Mouse (Mus musculus) macrophage (primary cell): Measurements from ENCODE around the gene Med13l. TPM values are rescaled to one million over a fixed set of nuclear protein-coding genes. Genes with fewer than 3 reads are reported as not detected.

Source experiments
- H3K27ac ChIP-seq: fragments of 350-480 bp; formaldehyde crosslinking; 2 replicates; pipeline ENCODE4 v1.9.0; 2021
- H3K36me3 ChIP-seq: fragments of 350-480 bp; formaldehyde crosslinking; 2 replicates; pipeline ENCODE4 v1.9.0; 2021; ENCODE audit errors: inconsistent target
- H3K4me3 ChIP-seq: fragments of 350-480 bp; formaldehyde crosslinking; 2 replicates; pipeline ENCODE4 v1.9.0; 2021; ENCODE audit errors: inconsistent target
- H3K79me2 ChIP-seq: fragments of 350-480 bp; formaldehyde crosslinking; 2 replicates; pipeline ENCODE4 v1.9.0; 2021; ENCODE audit errors: inconsistent target
- WGBS: methylation state at CpG from one replicate; pipeline ENCODE4 v1.1.7; 2026; ENCODE audit warnings: inconsistent platforms; ENCODE audit not compliant: missing documents; 5-methylcytosine and 5-hydroxymethylcytosine counted together
- polyA plus RNA-seq: library from polyadenylated mRNA; stranded (reverse); fragments of 250-400 nt; gene quantifications from 3 replicates; pipeline ENCODE4 v1.2.4, GENCODE M21; 2018; ENCODE audit warnings: inconsistent platforms

The Med13l gene
- polyA plus RNA-seq, 1 experiment from 2014 or later, result 10.0 TPM

DNA sequence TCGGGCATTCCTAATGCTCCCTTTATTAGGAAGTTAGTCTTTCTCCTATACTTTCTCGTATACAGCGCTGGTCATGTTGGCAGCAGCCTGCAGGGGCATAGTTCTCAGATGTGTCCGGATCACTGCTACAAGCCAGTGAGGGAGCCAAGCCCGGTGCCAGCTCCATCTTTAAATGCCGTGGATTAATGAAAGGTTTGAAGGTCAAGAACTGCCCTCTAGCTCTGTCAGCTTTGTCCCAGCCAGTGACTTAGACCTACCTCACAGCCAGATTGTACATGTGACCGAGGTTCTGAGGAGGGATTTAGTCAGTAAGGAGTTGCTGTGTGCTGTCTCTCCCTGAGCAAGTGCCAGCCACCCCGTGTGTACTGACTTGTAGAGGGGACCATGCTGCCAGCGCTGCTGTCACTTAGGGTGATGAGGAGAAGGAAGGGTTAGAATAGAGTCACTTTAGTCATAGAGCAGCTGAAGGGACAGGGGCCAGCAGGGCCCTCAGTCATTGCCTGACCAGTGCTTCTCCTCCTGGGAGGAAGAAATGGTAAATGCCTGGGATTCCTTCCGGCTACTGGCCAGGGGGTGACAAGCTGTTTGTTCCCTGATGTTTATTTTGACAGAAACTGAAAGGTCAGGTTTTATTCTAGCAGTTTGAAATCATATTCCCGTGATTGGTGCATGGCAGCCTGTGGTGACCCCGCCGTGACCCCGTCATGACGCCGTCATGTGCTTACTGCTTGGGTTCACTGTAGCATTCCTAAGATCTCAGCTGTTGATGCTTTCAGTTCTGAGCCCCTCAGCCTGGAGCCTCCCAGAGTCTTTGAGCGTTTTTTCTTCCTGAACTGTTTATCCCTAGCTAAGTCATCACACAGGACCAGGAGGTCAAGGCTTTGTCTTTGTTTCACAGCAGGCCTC, 197.2 kb downstream of the Med13l start:
- Histone ChIP-seq H3K4me3 (no peak overlapping the region), H3K36me3 (peaks cover 99% of the 10 kb centered on the region), H3K79me2 (no peaks in the 10 kb centered on the region), H3K27ac (no peak overlapping the region)
- 91% methylated on average over 17 of the region's 17 CpGs for WGBS

DNA sequence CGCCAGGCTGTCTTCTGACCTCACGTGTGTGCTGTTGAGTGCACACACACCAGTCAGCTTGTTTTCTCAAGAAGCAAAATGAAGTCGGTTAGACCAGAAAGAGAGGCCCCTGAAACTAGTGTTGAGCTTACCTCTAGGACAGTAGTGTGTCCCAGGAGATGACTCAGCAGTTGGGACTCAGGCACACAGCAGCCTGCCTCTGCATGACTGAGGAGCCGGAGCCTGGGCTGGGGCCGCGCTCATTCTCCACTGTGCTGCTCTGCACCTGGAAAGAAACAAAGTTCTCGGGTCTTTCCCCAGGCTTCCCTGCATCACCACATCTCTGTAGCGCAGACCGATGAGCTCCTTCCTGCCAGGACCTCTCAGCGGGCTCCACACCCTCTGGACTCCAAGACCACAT, 200.5 kb downstream of the Med13l start:
- Histone ChIP-seq H3K36me3 (peaks cover 81% of the 10 kb centered on the region), H3K4me3 (no peak overlapping the region), H3K79me2 (no peaks in the 10 kb centered on the region), H3K27ac (no peak overlapping the region)
- WGBS, result 91% methylated on average over 10 of the region's 10 CpGs

DNA sequence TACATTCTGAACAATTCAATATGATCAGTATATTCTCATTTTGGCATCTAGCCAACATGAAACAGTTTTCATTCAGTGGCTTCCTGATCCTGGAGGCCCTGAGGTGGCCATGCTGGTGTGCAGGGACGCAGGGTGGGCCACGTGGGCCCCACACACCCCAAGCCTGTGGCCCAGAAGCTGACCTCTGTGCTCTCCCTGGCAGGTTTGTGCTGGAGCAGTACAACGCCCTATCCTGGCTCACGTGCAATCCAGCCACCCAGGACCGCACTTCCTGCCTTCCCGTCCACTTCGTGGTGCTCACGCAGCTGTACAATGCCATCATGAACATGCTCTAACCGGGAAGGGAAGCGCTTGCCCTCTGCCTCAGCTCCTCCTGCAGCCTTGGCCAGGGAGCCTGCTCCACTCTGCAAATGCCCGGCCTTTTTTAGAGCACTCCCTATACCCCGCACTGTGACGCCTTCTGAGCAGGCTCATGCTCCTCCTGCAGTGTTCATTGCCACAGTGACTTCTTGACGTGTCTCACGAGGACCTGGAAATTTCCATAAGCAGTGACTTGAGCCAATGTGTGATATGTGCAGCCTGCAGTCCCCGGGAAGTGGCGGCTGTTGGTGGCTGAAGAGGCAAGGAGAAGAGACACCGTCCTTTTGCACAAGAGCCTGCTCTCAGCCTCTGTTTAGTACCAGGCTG, 202.2 kb downstream of the Med13l start:
- Histone ChIP-seq H3K79me2 (no peaks in the 10 kb centered on the region), H3K4me3 (no peak overlapping the region), H3K36me3 (peaks cover 64% of the 10 kb centered on the region), H3K27ac (no peak overlapping the region)
- WGBS, result 89% methylated on average over 18 of the region's 18 CpGs

DNA sequence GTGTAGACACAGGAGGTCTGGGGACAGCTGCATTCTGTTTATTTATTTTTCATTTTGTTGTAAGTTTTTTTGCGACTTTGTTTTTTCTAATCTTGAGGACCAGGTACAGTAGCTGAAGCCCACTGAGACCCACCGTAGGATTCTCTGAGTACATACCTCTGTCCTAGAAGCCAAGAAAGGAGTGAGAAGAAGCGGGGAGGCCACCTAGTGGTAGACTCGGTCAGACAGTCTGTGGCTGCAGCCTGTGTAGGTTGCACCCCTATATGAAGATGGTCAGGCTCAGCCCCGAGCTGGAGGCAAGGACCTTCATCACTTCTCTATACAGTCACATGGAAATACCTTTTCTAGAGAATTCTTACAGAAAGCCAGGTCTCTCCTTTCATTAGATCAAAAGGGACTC, 202.9 kb downstream of the Med13l start:
- Histone ChIP-seq H3K79me2 (no peaks in the 10 kb centered on the region), H3K36me3 (peaks cover 57% of the 10 kb centered on the region), H3K4me3 (no peak overlapping the region), H3K27ac (no peak overlapping the region)
- 87% methylated on average over 5 of the region's 5 CpGs for WGBS

DNA sequence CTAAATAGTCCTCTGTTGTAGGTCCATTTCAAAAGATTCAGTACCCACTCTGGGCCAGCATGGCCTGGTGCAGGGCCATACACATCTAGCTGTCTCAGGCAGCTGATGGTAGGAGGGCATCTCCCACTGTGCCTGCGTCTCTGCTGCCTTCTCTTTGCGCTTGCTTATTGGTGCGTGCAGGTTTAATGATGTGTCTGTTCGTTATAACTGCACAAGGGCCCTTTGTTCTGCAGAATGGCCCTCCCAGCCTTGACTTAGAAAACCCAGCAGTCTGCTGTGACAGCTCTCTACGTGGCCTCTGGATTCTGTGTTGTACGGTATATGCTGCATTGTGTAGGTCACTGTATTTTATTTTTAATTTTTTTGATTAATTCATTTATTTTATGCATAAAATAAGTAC, 208.7 kb downstream of the Med13l start:
- WGBS, result 96% methylated on average over 6 of the region's 6 CpGs
- Histone ChIP-seq H3K79me2 (no peaks in the 10 kb centered on the region), H3K27ac (no peak overlapping the region), H3K36me3 (0 out of 2 replicates have a peak, but pooled peaks cover 4% of the 10 kb centered on the region), H3K4me3 (no peak overlapping the region)

DNA sequence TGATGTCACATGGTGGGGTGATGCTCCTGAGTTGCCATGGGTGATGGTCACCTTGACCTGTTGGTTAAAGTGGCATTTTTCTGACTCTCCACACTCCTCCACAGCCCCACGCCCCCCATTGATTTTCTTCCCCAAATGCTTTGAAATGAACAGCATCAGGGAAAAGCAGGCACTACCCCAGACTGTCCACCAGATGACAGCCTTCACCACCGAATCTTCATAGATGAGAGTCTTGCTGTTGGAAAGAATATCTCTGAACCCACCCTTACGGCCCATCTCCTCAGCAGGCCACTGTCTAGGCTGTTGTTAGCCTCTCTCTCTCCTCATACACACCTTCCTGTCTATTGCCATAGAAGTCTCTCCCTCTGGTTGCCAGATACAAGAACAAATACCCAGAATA, 213.4 kb downstream of the Med13l start:
- WGBS, result 18% methylated on average over 3 of the region's 3 CpGs
- no peaks in the 10 kb centered on the region for H3K79me2 ChIP-seq

DNA sequence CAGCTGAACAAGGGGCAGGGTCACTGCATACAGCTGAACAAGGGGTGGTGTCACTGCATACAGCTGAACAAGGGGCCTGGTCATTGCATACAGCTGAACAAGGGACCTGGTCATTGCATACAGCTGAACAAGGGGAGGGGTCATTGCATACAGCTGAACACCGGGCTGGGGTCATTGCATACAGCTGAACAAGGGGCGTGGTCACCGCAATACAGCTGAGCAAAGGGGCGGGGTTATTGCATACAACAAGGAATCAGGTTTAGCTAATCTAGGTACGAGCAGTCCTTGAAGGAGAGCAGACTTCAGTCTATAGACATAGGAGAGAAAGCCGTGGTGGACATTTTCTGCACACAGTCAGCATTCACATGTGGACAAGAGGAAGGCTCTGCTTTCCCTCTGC, 215.9 kb downstream of the Med13l start:
- no peak overlapping the region for H3K4me3 ChIP-seq
- 81% methylated on average over 6 of the region's 6 CpGs for WGBS
- no peaks in the 10 kb centered on the region for H3K36me3 ChIP-seq
- no peak overlapping the region for H3K27ac ChIP-seq
- H3K79me2 ChIP-seq, result no peaks in the 10 kb centered on the region

More for the DNA sequence above, 213.4 kb downstream of the Med13l start:
- Histone ChIP-seq H3K4me3 (no peak overlapping the region), H3K27ac (no peak overlapping the region), H3K36me3 (no peaks in the 10 kb centered on the region)

DNA sequence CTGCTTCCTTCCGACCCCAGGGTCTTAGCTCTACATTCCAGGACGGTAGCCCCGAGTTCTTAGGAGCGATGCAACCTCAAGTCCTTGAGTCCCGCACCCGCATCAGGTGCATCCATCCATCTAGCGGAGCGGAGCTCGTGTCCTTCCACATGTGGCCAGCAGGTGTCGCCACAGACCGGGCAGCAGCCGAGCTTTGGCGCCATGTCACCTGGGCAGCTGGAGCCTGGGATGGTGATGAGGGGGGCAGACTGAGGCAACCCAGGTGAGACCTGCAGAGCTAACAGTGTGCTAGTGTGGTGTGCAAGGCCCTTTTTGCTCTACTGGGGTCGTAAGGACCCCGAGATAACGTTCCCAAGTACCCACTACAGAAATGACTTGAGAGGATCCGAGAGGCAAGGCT, 221.1 kb downstream of the Med13l start:
- 13% methylated on average over 17 of the region's 17 CpGs for WGBS

DNA sequence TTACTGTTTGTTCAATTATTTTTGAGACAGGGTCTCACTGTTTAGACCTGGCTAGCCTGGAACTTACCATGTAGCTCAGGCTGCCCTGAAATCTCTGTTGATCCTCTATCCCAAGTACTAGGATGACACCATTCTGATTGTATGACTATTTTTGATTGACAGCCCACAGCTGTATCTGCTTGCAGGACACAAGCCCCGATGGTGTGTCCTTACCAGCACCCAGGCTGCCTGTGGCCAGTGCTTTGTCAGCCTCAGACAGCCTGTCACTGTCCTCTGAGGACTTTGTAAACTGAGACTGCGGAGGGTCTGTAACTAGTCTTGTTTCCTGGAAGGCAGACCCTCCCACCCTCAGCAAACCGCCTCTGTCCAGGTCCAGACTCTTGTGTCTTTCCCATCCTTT, 221.7 kb downstream of the Med13l start:
- no peak overlapping the region for H3K27ac ChIP-seq
- H3K4me3 ChIP-seq, result no peak overlapping the region
- no peaks in the 10 kb centered on the region for H3K79me2 ChIP-seq
- WGBS, result 90% methylated on average over 3 of the region's 3 CpGs
- no peaks in the 10 kb centered on the region for H3K36me3 ChIP-seq

More for the DNA sequence above, 221.1 kb downstream of the Med13l start:
- Histone ChIP-seq H3K36me3 (no peaks in the 10 kb centered on the region), H3K27ac (no peak overlapping the region), H3K4me3 (no peak overlapping the region), H3K79me2 (no peaks in the 10 kb centered on the region)

DNA sequence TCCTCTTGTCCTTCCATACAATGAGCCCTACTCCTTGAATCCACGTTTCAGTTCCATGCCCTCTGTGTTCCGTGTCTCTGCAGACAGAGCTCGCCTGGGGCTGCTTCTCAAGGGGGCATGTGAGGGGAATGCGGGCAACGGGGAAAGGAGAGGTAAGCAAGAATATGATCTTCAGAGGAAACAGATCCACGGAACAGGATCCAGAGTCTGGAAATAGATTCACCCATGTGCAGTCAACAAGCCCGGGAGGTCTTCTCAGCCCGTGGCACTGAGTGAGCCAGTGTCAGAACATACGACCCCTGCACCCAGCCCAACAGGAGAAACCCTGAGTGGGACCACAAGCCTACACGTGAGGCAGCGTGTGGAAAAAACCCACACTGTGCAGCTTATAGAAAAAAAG, 228.7 kb downstream of the Med13l start:
- H3K36me3 ChIP-seq, result no peaks in the 10 kb centered on the region
- H3K27ac ChIP-seq, result no peak overlapping the region
- WGBS, result 87% methylated on average over 11 of the region's 11 CpGs
- H3K4me3 ChIP-seq, result no peak overlapping the region
- H3K79me2 ChIP-seq, result no peaks in the 10 kb centered on the region

DNA sequence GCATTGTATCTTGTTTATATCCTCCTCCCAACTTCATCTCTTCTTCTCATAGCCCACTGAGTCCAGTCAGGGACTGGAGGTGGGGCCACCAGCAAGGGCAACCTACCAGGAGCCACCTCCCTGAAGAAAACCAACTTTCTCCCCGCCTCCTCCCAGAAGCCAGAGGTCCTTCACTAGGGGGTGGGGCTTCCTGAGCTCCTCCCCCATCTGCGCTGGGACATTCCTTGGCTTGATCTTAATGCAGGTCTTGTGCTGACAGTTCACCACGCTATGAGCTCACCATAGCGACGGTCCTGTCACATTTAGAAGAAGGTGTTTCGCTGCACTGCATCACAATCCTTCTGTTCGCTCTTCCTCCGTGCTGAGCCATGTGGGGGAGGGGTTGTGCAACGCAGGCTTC, 229.3 kb downstream of the Med13l start:
- Histone ChIP-seq H3K36me3 (no peaks in the 10 kb centered on the region), H3K4me3 (no peak overlapping the region), H3K79me2 (no peaks in the 10 kb centered on the region), H3K27ac (no peak overlapping the region)
- 80% methylated on average over 9 of the region's 9 CpGs for WGBS

DNA sequence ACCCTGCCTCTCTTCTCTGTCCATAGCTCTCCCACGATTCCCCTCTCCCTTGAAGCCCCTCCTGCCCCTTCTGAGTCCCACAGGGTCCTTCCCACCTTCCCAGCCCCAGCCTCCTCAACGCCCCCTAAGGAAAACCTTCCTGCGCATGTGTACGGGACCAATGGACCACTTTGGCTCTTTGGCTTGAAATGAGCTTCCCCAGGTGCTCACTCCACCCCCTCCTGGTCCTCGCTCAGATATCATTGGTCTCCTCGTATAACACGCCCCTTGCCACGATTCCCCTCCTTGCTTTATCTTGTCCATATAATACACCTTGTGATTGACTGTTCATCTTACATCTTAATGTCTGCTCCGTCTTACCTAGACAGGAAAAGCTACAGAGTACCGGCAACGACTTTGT, 237.3 kb downstream of the Med13l start:
- no peak overlapping the region for H3K4me3 ChIP-seq
- no peak overlapping the region for H3K27ac ChIP-seq
- 93% methylated on average over 11 of the region's 11 CpGs for WGBS
- no peaks in the 10 kb centered on the region for H3K36me3 ChIP-seq
- no peaks in the 10 kb centered on the region for H3K79me2 ChIP-seq

DNA sequence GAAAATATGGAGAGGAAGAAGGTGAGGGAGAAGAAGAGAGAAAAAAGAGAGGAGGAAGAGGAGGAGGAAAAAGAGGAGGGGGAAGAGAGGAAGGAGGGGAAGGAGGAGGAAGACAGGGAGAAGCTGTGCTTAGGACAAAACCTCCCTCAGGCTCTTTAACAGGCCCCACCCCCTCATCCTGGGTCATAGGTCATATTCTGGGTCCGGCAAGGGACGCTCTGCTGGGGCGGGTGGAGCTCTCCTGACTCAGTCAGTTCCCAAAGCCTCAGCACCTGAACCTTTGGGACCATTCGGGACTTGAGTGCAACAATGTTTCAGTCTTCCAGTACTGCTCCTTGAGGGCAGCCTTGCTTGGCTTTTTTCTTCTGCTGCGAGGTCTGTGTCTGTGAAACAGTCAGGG, 241.1 kb downstream of the Med13l start:
- Histone ChIP-seq H3K27ac (no peak overlapping the region), H3K36me3 (no peaks in the 10 kb centered on the region), H3K4me3 (no peak overlapping the region), H3K79me2 (no peaks in the 10 kb centered on the region)
- WGBS, result 77% methylated on average over 5 of the region's 5 CpGs

DNA sequence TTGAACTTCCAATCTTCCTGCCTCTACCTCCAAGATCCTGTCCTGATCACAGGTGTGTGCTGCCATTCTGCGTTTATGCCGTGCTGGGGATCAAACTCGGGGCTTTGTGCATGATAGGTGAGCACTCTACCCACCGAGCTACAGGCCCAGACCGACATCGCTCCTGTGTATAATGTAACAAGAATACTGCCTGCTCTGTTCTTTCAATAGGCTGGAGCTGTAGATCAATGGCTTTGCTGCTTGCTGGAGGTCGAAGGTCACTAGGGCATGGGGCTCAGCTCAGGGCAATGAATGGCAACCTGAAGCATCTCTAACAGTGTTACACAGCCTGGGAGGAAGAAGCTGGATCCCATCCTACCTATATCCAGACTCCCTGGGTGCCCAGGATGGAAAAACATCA, 241.6 kb downstream of the Med13l start:
- Histone ChIP-seq H3K4me3 (no peak overlapping the region), H3K79me2 (no peaks in the 10 kb centered on the region), H3K27ac (no peak overlapping the region), H3K36me3 (no peaks in the 10 kb centered on the region)
- 90% methylated on average over 7 of the region's 7 CpGs for WGBS

DNA sequence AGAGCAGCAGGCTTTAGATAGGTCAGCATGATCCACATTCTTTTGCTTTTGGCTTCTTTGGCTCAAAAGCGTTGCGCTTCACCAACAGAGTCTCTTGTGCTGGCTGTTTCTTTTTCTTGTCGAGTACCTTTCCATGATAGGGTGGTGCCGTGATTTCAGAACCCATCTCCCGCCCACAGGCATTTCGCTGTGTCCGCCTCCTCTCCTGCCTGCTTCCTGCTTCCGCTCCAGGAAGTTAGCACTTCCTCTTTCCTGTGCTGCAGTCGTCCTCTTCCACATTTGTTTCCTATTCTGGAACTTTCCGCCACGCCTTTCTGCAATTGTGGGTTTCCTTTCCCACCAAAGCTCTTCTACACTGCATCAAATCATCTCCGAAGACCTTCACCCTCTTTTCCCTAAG, 248.5 kb downstream of the Med13l start:
- 55% methylated on average over 12 of the region's 12 CpGs for WGBS
- H3K27ac ChIP-seq, result no peak overlapping the region
- H3K36me3 ChIP-seq, result no peaks in the 10 kb centered on the region
- no peaks in the 10 kb centered on the region for H3K79me2 ChIP-seq
- H3K4me3 ChIP-seq, result no peak overlapping the region
